Mouse (Mus musculus): ENCODE results near the gene Gm3476. TPM values are rescaled to one million over a fixed set of nuclear protein-coding genes. Genes with fewer than 3 reads are reported as not detected.

Gene Gm3476
- polyA plus RNA-seq (2012; rRNA removed) = not detected in 2 replicates

GRCm38 (mm10) chr14:6125707-6126106, at the start of gene Gm3476:
Gene Gm3476, minus strand, starts transcription at chr14:6125807.

GRCm38 (mm10) chr14:6108272-6108925, 17.2 kb downstream of the Gm3476 start, which contains the start of gene Gm3468:
Gene Gm3468, minus strand, starts transcription at chr14:6108665.

GRCm38 (mm10) chr14:6093842-6094241, 31.8 kb downstream of the Gm3476 start, which contains the start of gene Gm8206:
Gene Gm8206, minus strand, starts transcription at chr14:6093942.

GRCm38 (mm10) chr14:6058167-6058566, 67.4 kb downstream of the Gm3476 start, which contains the start of gene Gm6337:
Gene Gm6337, minus strand, starts transcription at chr14:6058267.

Other genes starting within 250 kb of the Gm3476 start
- gene Gm8237, start 245.4 kb downstream of the Gm3476 start, polyA plus RNA-seq (2012; rRNA removed) = not detected in 2 replicates
- 0.02 TPM in 2 replicates for gene Gm3248, start 164.1 kb downstream of the Gm3476 start, polyA plus RNA-seq (2012; rRNA removed)
- not detected in 2 replicates for gene Gm3453, start 146.7 kb downstream of the Gm3476 start, polyA plus RNA-seq (2012; rRNA removed)
- not detected in 2 replicates for gene Gm6337, start 67.5 kb downstream of the Gm3476 start, polyA plus RNA-seq (2012; rRNA removed)
- 0.02 and 0.04 TPM in 2 replicates for gene Gm8206, start 31.9 kb downstream of the Gm3476 start, polyA plus RNA-seq (2012; rRNA removed)
- gene Gm3468, start 17.1 kb downstream of the Gm3476 start, polyA plus RNA-seq (2012; rRNA removed) = 0.10 TPM in 2 replicates
- gene Gm21560, start 93.5 kb upstream of the Gm3476 start, polyA plus RNA-seq (2012; rRNA removed) = not detected in 2 replicates
- gene Gm3411, start 161.4 kb upstream of the Gm3476 start, polyA plus RNA-seq (2012; rRNA removed) = 0.01 TPM in 1 of 2 replicates, not detected in the other
- gene Gm21103, start 179.0 kb upstream of the Gm3476 start, polyA plus RNA-seq (2012; rRNA removed) = not detected in 2 replicates
- gene Gm3618, start 217.9 kb upstream of the Gm3476 start, polyA plus RNA-seq (2012; rRNA removed) = not detected in 2 replicates

All from liver, embryonic 18 days (tissue).